Mouse (Mus musculus): ENCODE data around the gene Tbl1x.

DNA sequence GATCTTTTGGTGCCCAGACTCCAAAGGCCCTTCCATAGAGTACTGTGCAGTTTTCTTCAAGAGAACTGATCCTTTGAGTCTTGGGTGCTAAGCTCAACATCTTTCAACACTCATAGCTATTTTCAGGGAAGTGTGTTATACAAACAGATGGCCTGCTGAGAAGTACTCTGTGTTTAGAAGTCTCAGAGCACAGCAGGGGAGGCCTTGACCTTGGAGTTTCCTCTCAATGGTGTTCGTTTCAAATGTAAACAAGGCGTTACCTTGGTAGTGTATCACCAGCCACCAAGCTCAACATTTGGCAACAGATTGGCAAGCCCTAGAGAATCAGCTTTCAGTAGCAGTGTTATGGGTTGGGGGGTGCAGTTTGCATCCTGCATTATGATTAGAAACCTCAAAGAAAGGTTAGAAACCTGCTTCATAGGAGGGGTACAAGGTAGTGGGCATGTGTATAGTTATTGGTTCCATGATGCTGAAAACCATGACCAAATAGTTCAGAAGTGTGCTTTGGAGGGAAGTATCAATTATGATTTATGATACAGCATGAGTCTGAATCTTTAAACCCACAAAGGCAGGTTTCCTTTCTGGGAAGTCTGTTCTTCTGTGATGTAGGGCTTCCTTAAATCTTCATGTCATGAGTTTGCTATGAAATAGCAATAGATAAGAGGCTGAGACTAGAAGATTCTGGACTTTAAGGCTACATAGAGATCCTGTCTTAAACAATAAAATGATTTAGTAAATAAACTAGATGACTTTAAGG, 98.3 kb downstream of the Tbl1x start:
- no peak for TF ChIP-seq CTCF (conservative IDR thresholded peaks at IDR 0.05; ENCODE audit: insufficient read depth, insufficient read length, low read depth, low read length)
- no peak for TF ChIP-seq POLR2A (IDR thresholded peaks at IDR 0.05; ENCODE audit: low read depth, low read length)
